Mouse (Mus musculus) fat pad, adult 2 months (tissue): ENCODE results near the gene Krt87.

ENCODE experiments used
- DNase-seq: peaks from one replicate; pipeline ENCODE4 v3.0.0-alpha.2; 2011; ENCODE audit warnings: low read depth, low spot score; ENCODE audit errors: extremely low read depth

Gene Krt87

GRCm38 (mm10) chr15:101420903-101421302, 17.7 kb downstream of the Krt87 start:
- no peak for DNase-seq

GRCm38 (mm10) chr15:101418950-101419349, 19.7 kb downstream of the Krt87 start:
- no peak for DNase-seq

GRCm38 (mm10) chr15:101414807-101415565, 23.6 kb downstream of the Krt87 start:
- DNase-seq = no peak

DNA sequence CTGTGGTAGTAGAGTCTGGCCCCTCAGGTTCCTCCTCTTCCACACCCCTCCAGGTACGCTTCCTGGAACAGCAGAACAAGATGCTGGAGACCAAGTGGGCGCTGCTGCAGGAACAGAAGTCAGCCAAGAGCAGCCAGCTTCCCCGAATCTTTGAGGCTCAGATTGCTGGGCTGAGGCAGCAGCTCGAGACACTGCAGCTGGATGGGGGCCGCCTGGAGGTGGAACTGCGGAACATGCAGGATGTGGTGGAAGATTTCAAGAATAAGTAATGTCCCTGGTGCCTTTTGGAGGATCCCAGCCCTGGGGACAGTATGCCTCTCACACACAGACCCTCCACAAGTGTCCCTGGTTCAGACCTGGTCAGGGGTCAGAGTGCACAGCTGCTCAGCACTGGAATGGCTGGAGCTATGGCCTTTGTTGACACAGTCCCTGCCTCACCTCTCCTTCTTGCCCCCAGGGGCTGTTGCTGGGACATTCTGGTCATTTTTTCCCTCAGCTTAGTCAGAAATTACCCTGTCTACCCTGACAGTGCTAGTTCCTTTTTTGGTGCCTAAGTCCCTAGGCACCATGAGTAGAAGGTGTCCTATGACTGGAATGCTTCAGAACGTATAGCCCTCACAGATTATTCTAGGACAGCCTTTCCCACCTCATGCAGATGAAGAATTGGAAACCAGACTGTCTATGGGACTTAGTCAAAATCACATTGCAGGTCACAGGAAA, 24.5 kb downstream of the Krt87 start:
- DNase-seq = no peak

DNA sequence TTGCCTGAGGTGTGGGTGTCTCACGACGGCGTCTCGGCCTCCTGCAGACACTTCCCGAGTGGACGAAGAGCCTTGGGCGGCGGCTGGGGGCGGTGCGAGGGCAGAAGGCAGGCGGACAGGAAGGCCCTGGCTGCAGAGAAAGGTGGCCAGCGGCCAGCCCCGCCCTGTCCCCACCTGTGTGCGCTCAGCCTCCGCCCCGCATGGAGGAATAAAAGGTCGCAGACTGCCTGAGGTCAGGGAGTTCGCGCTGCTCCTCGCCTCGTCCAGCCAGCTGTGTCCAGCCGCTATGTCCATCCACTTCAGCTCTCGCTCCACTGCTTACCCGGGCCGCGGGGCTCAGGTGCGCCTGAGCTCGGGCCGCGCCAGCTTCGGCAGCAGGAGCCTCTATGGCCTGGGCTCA, 26.4 kb downstream of the Krt87 start:
- DNase-seq = no peak

DNA sequence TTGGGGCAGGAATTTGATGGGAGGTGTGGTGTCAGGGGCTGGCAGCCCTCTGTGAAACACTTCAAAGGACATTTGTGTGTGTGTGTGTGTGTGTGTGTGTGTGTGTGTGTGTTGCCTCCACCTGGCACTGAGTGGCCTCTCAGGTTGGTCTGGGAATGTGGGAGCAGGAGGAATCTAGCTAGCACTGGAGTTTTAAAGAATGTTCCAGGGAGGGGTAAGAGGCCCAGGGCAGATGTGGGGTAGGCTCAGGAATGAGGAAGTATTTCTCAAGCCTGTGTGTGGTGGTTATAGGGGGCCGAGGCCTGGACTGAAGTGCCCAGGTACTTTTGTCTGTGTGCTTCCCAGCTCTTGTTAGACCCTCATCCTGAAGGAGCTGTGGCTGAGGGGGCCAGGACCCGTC, 27.8 kb downstream of the Krt87 start, which contains the start of gene Krt7:
TSS of gene Krt7 (plus strand) at position 269 of the 400 bp plus-strand sequence.
- DNase-seq = no peak

GRCm38 (mm10) chr15:101398269-101398668, 40.3 kb downstream of the Krt87 start:
- no peak for DNase-seq

DNA sequence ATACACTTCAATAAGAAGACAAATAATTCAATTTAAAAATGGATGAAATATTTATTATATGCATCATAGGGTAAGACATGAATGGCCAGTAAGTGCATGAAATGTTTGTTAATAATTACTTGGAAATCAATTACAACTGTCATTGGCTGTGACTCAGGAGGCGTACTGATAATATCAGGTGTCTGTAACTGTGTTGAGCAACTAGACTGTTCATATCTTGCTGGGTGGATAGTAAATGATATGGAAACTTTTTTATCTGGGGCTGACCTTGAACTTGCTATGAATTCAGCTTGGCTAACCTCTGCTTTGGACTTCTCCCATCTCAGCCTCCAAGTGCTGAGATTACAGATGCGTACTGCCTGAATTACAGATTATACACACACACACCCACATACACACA, 40.9 kb downstream of the Krt87 start:
- DNase-seq = no peak

- DNase-seq = no peak
These were observed 41.7 kb downstream of the Krt87 start for GRCm38 (mm10) chr15:101396921-101397320.

- DNase-seq = no peak
These were observed 42.1 kb downstream of the Krt87 start for GRCm38 (mm10) chr15:101396466-101396865.

DNA sequence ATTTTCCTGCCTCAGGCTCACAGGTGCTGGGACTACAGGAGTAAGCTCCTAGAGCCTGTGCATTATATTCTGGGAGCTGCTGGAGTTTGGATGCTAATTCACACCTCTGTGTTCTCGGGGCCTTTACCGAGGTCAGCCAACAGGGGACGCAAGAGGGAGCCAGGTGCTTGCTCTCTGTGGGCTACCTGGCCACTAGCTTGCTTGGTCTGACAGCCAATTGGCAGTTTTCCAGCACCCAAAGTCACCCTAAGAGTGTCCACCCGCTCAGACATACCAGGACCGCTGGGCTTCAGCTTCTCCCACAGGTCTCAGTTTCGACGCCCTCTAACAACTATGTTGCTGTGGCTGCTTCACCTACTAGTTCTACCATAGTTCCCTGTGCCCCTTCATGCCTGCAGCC, 43.7 kb downstream of the Krt87 start:
- DNase-seq = no peak

GRCm38 (mm10) chr15:101392251-101392650, 46.4 kb downstream of the Krt87 start:
- no peak for DNase-seq

DNA sequence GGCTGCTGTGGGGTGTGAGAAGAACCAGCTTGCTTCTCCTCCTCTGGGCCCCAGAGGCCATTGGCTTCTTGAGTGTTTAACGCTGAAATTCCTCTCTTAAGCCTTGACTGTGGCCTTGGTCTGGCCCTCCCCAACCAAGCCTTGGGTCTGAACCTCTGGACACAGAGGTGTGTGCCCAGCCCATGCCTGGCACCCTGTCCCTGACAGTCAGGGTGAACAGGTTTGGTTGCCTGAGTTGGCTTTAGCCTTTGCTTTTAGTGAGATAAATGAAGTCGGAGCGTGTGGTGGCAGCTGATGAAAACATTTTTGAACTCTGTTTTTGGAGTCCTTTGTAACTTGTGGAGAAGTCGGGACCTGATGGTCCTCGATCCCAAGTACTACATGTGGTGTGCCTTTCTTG, 48.4 kb downstream of the Krt87 start:
- no peak for DNase-seq

- DNase-seq = no peak
These were observed 50.5 kb downstream of the Krt87 start for GRCm38 (mm10) chr15:101388034-101388541.

DNA sequence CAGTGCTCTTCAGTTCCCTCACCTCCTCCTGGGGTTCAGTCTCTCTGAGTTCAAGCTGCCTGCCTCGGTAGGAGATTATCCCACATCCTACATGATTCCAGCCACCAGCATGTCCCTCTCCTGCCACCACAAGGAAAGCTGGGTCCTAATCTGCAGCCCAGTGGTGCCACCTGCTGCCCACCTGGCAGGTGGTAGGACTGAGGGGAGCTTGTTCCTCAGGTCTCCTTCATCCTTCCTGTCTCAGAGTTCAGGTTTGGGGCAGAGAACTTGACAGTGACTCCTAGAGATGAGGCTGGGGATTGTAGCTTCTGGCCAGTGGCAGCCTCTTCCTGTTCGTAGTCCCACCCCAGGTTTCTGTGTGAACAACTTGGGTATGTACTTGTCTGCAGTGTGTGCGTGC, 51.4 kb downstream of the Krt87 start:
- DNase-seq = no peak

DNA sequence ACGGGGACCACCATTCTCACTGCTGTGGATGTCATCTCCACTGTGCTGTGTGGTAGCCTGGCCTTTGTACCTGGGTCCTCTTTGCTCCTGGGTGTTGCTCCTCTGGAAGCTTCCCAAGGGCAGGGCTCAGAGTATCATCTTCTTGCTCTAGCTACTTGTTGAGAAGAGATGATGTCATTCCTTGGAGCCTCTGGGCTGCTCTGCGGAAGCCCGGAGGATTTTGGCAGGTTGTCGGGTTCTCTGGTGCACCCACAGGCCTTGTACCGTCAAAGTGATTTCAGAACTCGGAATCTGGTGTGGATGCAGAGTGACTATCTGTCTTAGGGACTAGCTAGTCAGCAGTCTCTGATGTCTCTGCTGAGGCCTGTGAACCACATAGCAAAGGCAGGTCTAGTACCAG, 53.5 kb downstream of the Krt87 start:
- DNase-seq = no peak

DNA sequence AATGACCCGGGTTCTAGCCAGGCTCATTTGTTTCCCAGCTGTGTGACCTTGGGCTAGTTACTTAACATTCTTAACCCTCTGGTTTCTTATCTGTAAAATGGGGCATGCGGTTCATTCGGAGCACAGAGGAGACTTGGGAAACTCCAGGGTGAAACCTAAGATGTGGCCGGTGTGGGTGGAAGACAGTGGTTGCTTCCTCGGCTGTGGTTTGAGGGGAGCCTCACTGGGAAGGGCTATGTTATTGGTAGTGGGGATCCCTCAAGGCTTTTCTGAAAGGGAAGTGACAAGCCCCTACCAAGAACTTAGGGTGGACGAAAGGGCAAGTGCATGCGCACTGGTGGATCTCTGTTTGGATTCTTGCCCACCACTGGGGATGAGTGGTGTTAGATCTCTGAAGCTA, 54.0 kb downstream of the Krt87 start:
- DNase-seq = no peak

- no peak for DNase-seq
These were observed 55.8 kb downstream of the Krt87 start for GRCm38 (mm10) chr15:101382811-101383210.

- no peak for DNase-seq
These were observed 56.8 kb downstream of the Krt87 start for GRCm38 (mm10) chr15:101381758-101382157.
